Mouse (Mus musculus) kidney, embryonic 15.5 days (tissue): ENCODE results near the gene Agpat4. TPM values are rescaled to one million over a fixed set of nuclear protein-coding genes. Genes with fewer than 3 reads are reported as not detected.
A peak's percentile ranks its signal among the peaks of the same experiment; 100 is the strongest.

Experiments
- ATAC-seq: fragments of 200-750 bp; cut with Nextera tagmentation; replicated peaks from 2 replicates; pipeline ENCODE4 v1.8.0; 2017; ENCODE audit warnings: moderate TSS enrichment; ENCODE audit not compliant: low FRiP score
- H3K27ac ChIP-seq: fragments of 300-500 bp; sonication (generic); 2 replicates; pipeline ENCODE4 v1.5.1; 2015; ENCODE audit warnings: mild to moderate bottlenecking, inconsistent platforms
- H3K27me3 ChIP-seq: fragments of 300-500 bp; sonication (generic); 2 replicates; pipeline ENCODE4 v1.6.1; 2015; ENCODE audit warnings: inconsistent platforms
- H3K36me3 ChIP-seq: fragments of 300-500 bp; sonication (generic); 2 replicates; pipeline ENCODE4 v1.6.1; 2015; ENCODE audit warnings: inconsistent platforms
- H3K4me1 ChIP-seq: fragments of 300-500 bp; sonication (generic); 2 replicates; pipeline ENCODE4 v1.6.1; 2015; ENCODE audit warnings: inconsistent platforms
- H3K4me2 ChIP-seq: fragments of 300-500 bp; sonication (generic); 2 replicates; pipeline ENCODE4 v1.6.1; 2015; ENCODE audit warnings: moderate library complexity, mild to moderate bottlenecking, inconsistent platforms
- H3K4me3 ChIP-seq: fragments of 300-500 bp; sonication (generic); replicated peaks from 2 replicates; pipeline ENCODE4 v1.5.1; 2015; ENCODE audit warnings: mild to moderate bottlenecking, inconsistent platforms
- H3K9ac ChIP-seq: fragments of 300-500 bp; sonication (generic); 2 replicates; pipeline ENCODE4 v1.6.1; 2015; ENCODE audit warnings: mild to moderate bottlenecking, inconsistent platforms
- H3K9me3 ChIP-seq: fragments of 300-500 bp; sonication (generic); replicated peaks from 2 replicates; pipeline ENCODE4 v1.6.1; 2016; ENCODE audit warnings: inconsistent platforms
- WGBS: fragments of 180-500 bp; shearing (Covaris S2); methylation state at CpG from one replicate; pipeline ENCODE4 v1.1.7; 2015; ENCODE audit warnings: mixed read lengths; 5-methylcytosine and 5-hydroxymethylcytosine counted together
- polyA plus RNA-seq: library from polyadenylated mRNA; unstranded; fragments of >200 nt; fragmentation: Nextera tagmentation; extraction: Ambion mirVana; gene quantifications from 2 replicates; pipeline ENCODE4 v1.2.1, GENCODE M21; 2015

Agpat4 gene
- polyA plus RNA-seq, 1 experiment from 2014 or later = 37.2 TPM

- no peak overlapping the region for H3K27ac ChIP-seq
- H3K4me3 ChIP-seq = no peak overlapping the region
- no peak overlapping the region for H3K4me2 ChIP-seq
- H3K9me3 ChIP-seq = no peaks in the 10 kb centered on the region
- no peak overlapping the region for H3K9ac ChIP-seq
- WGBS = 92% methylated on average over 2 of the region's 2 CpGs
- no peaks in the 10 kb centered on the region for H3K4me1 ChIP-seq
- ATAC-seq = no peak
- H3K36me3 ChIP-seq = peaks cover 45% of the 10 kb centered on the region
- H3K27me3 ChIP-seq = no peaks in the 10 kb centered on the region
These were observed 32.5 kb downstream of the Agpat4 start for GRCm38 (mm10) chr17:12150970-12151369.

DNA sequence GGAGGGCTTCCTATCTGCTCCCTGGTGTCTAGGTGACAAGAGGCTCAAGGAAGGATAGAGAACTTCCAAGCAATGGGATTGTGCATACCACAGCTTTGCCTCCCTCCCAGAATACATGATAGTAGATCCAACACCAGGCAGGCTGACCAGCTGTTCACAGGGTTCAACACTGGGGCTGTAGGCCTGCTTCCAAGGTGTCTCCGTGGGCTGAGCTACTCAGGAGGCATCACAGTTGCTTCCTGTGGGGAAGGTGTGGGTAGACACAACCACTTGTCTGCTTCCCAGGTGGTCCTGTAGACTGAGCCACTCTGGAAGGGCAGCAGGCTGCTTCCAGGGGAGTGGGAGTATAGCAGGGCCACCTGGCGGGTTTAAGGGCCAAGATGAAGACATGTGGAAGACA is 35.8 kb downstream of the Agpat4 start:
- H3K4me1 ChIP-seq = 0 out of 2 replicates have a peak, but pooled peaks cover 5% of the 10 kb centered on the region
- H3K27ac ChIP-seq = no peak overlapping the region
- ATAC-seq = no peak
- no peaks in the 10 kb centered on the region for H3K9me3 ChIP-seq
- no peak overlapping the region for H3K9ac ChIP-seq
- no peak overlapping the region for H3K4me2 ChIP-seq
- H3K27me3 ChIP-seq = no peaks in the 10 kb centered on the region
- H3K4me3 ChIP-seq = no peak overlapping the region
- H3K36me3 ChIP-seq = peaks cover 47% of the 10 kb centered on the region
- 78% methylated on average over 2 of the region's 2 CpGs for WGBS

DNA sequence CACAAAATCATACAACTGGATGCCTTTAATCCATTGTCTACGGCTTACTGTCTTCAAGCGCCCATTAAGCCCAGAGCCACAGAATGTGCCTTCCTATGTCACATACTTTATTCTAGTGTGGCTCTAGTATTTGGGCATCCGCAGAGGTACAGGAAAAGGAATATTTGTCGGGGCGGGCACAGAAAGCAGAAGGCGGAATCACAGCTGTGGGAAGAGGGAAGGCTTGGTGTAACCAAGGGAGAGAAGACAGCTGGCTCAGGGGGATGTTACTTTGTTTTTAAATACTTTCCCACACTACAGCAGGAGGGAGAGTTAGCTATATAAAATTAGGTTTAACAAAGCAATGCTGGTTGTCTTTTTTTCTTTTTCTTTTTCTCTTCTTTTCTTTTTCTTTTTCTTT is 36.7 kb downstream of the Agpat4 start:
- WGBS = 89% methylated on average over 6 of the region's 6 CpGs
- no peak for ATAC-seq
- H3K27ac ChIP-seq = no peak overlapping the region
- H3K36me3 ChIP-seq = peaks cover 53% of the 10 kb centered on the region
- H3K9me3 ChIP-seq = no peaks in the 10 kb centered on the region
- H3K27me3 ChIP-seq = no peaks in the 10 kb centered on the region
- H3K4me1 ChIP-seq = 0 out of 2 replicates have a peak, but pooled peaks cover 5% of the 10 kb centered on the region
- H3K4me2 ChIP-seq = no peak overlapping the region
- no peak overlapping the region for H3K4me3 ChIP-seq
- no peak overlapping the region for H3K9ac ChIP-seq

DNA sequence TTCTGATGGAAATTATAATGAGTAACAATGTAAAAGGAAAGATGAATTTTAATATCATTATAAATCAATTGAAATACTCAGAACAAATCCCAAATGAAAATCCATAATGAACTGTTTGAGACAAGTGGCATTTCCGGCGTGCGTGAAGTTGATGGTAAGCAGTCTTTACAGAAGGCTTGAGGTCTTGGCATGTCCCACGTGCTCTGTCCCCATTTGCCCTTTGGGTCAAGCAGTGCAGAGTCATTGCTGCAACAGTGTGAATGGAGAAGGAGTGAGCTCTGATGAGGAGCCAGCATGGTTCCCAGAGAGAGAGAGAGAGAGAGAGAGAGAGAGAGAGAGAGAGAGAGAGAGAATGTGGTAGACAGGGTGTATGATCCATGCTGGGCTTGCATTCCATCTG is 37.4 kb downstream of the Agpat4 start:
- no peak for ATAC-seq
- H3K27me3 ChIP-seq = no peaks in the 10 kb centered on the region
- WGBS = 97% methylated on average over 4 of the region's 4 CpGs
- H3K36me3 ChIP-seq = peaks cover 52% of the 10 kb centered on the region
- H3K4me2 ChIP-seq = no peak overlapping the region
- H3K4me1 ChIP-seq = 0 out of 2 replicates have a peak, but pooled peaks cover 5% of the 10 kb centered on the region
- no peak overlapping the region for H3K27ac ChIP-seq
- no peak overlapping the region for H3K9ac ChIP-seq
- no peak overlapping the region for H3K4me3 ChIP-seq
- no peaks in the 10 kb centered on the region for H3K9me3 ChIP-seq

GRCm38 (mm10) chr17:12156661-12157060 is 38.2 kb downstream of the Agpat4 start:
- Histone ChIP-seq H3K9me3 (no peaks in the 10 kb centered on the region), H3K36me3 (peaks cover 44% of the 10 kb centered on the region), H3K27ac (no peak overlapping the region), H3K9ac (no peak overlapping the region), H3K4me2 (no peak overlapping the region), H3K4me1 (0 out of 2 replicates have a peak, but pooled peaks cover 11% of the 10 kb centered on the region), H3K4me3 (no peak overlapping the region), H3K27me3 (no peaks in the 10 kb centered on the region)
- 83% methylated on average over 3 of the region's 3 CpGs for WGBS
- ATAC-seq = no peak

DNA sequence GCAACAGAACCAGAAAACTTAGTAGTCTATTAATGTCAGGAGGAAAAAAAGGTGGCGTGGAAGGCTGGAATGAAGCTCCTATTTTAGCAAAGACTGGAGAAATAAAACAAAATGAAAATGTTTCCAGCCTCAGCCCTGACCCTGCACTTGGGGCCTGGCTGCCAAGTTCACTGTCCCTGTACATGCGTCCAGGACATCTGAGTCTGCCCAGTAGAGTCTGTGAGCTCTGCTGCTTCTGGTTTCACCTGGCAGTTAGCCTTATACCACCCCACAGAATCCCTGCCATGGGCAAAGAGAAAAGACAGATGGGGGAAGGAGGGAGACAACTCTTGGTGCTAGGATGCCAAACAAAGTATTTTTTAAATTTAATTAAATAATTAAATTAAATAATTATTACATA is 38.7 kb downstream of the Agpat4 start:
- no peaks in the 10 kb centered on the region for H3K27me3 ChIP-seq
- H3K9ac ChIP-seq = no peak overlapping the region
- H3K36me3 ChIP-seq = peaks cover 39% of the 10 kb centered on the region
- WGBS = 86% methylated on average over 2 of the region's 2 CpGs
- no peak overlapping the region for H3K4me3 ChIP-seq
- H3K4me2 ChIP-seq = no peak overlapping the region
- no peak overlapping the region for H3K27ac ChIP-seq
- H3K4me1 ChIP-seq = peaks cover 12% of the 10 kb centered on the region; the same call in 1 of the 2 replicates
- no peaks in the 10 kb centered on the region for H3K9me3 ChIP-seq
- no peak for ATAC-seq

- ATAC-seq = no peak
- H3K36me3 ChIP-seq = peaks cover 18% of the 10 kb centered on the region
- H3K4me1 ChIP-seq = peaks cover 30% of the 10 kb centered on the region
- no peak overlapping the region for H3K4me2 ChIP-seq
- H3K4me3 ChIP-seq = no peak overlapping the region
- no peak overlapping the region for H3K27ac ChIP-seq
- H3K9me3 ChIP-seq = no peaks in the 10 kb centered on the region
- H3K9ac ChIP-seq = no peak overlapping the region
- no peaks in the 10 kb centered on the region for H3K27me3 ChIP-seq
- 87% methylated on average over 16 of the region's 16 CpGs for WGBS
These were observed 40.9 kb downstream of the Agpat4 start for GRCm38 (mm10) chr17:12159187-12160060.

DNA sequence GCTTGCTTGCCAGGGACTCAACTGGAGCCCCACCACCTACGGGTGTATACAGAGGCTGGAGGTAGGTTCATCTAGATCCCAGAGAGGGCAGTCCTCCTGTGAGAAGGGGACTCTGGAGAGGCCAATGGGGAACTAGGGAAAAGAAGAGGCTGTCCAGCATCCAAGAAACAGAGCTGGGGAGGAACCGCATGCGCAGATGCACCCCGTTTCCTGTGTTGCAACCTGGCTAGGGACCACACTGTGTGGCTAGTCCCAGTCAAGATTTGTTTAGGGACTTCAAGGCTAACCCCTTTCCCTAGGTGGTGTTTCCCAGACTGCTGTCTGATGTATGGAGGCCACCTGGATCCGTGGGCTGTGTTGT is 41.5 kb downstream of the Agpat4 start:
- H3K27ac ChIP-seq = no peak overlapping the region
- ATAC-seq = no peak
- no peaks in the 10 kb centered on the region for H3K27me3 ChIP-seq
- no peak overlapping the region for H3K4me3 ChIP-seq
- 84% methylated on average over 5 of the region's 5 CpGs for WGBS
- H3K9me3 ChIP-seq = no peaks in the 10 kb centered on the region
- H3K4me2 ChIP-seq = no peak overlapping the region
- H3K36me3 ChIP-seq = peaks cover 12% of the 10 kb centered on the region
- peaks cover 30% of the 10 kb centered on the region for H3K4me1 ChIP-seq
- H3K9ac ChIP-seq = no peak overlapping the region

- Histone ChIP-seq H3K4me3 (no peak overlapping the region), H3K27me3 (no peaks in the 10 kb centered on the region), H3K36me3 (peaks cover 12% of the 10 kb centered on the region), H3K4me1 (peaks cover 30% of the 10 kb centered on the region), H3K9ac (no peak overlapping the region), H3K9me3 (no peaks in the 10 kb centered on the region), H3K27ac (no peak overlapping the region), H3K4me2 (no peak overlapping the region)
- 86% methylated on average over 2 of the region's 2 CpGs for WGBS
- ATAC-seq = no peak
These were observed 42.0 kb downstream of the Agpat4 start for GRCm38 (mm10) chr17:12160540-12160939.

GRCm38 (mm10) chr17:12160984-12161764 is 42.7 kb downstream of the Agpat4 start:
- no peak overlapping the region for H3K4me3 ChIP-seq
- no peaks in the 10 kb centered on the region for H3K9me3 ChIP-seq
- peaks cover 16% of the 10 kb centered on the region for H3K36me3 ChIP-seq
- H3K27me3 ChIP-seq = no peaks in the 10 kb centered on the region
- H3K27ac ChIP-seq = no peak overlapping the region
- 73% methylated on average over 13 of the region's 13 CpGs for WGBS
- no peak overlapping the region for H3K9ac ChIP-seq
- no peak overlapping the region for H3K4me2 ChIP-seq
- ATAC-seq = 0 out of 2 replicates have a peak, but pooled peaks have one; percentile 41
- peaks cover 29% of the 10 kb centered on the region for H3K4me1 ChIP-seq

DNA sequence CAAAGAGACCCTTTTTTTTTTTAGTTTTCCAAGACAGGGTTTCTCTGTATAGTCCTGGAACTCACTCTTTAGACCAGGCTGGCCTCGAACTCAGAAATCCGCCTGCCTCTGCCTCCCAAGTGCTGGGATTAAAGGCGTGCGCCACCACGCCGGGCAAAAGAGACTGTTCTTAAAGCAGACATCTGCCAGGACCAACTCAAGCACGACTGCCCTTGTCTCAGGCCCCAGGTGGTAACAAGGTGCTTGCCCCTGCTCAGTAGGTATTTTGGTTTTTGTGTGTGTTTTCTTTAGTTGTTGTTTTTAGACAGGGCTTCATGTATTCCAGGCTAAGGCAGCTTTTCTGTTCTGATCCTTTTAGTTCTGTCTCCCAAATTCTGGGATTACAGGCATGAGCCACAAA is 43.4 kb downstream of the Agpat4 start:
- Histone ChIP-seq H3K36me3 (peaks cover 16% of the 10 kb centered on the region), H3K4me1 (peaks cover 25% of the 10 kb centered on the region), H3K9me3 (no peaks in the 10 kb centered on the region), H3K9ac (no peak overlapping the region), H3K27me3 (no peaks in the 10 kb centered on the region), H3K4me3 (no peak overlapping the region), H3K27ac (no peak overlapping the region), H3K4me2 (no peak overlapping the region)
- ATAC-seq = no peak
- WGBS = 96% methylated on average over 7 of the region's 7 CpGs

DNA sequence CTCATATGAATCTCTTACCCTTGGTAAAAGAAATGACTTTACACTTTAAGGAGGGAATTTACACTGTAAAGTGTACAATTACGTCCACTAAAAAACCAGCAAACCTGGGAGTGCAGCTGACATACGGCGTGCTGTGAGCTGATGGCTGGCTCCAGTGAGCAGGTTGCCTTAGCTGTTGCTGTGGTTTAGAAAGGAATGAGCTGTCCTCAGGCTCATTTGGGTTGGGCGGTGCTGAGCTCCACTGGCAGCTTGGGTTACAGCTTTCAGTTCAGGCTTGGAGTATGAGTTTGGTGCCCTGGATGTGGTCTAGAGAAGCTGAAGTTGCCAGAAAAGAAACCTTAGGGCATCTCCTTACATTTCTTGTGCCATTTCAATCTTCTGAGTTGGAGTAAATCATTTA is 44.3 kb downstream of the Agpat4 start:
- WGBS = 65% methylated on average over 4 of the region's 4 CpGs
- Histone ChIP-seq H3K9me3 (no peaks in the 10 kb centered on the region), H3K27ac (0 out of 2 replicates have a peak overlapping the region, but pooled peaks have one; percentile 54), H3K36me3 (peaks cover 16% of the 10 kb centered on the region), H3K4me3 (no peak overlapping the region), H3K27me3 (no peaks in the 10 kb centered on the region), H3K4me2 (no peak overlapping the region), H3K4me1 (peaks cover 30% of the 10 kb centered on the region), H3K9ac (no peak overlapping the region)
- no peak for ATAC-seq
